Mouse (Mus musculus): ENCODE measurements around the gene Osgep. TPM values are rescaled to one million over a fixed set of nuclear protein-coding genes. Genes with fewer than 3 reads are reported as not detected.
"Not testable (repeated sequence)": the region's sequence is repeated elsewhere in the genome, so short reads cannot be mapped to it uniquely, and the experiment has no call there.

Osgep gene
- polyA plus RNA-seq, 1 experiment from 2014 or later, result 122 TPM

GRCm38 (mm10) chr14:50868656-50869055 is 56.0 kb downstream of the Osgep start:
- WGBS, result 89% methylated on average over 5 of the region's 5 CpGs
- no peak for ATAC-seq (ENCODE audit: low FRiP score)
- Histone ChIP-seq H3K4me3 (no peak overlapping the region), H3K4me1 (peaks cover 4% of the 10 kb centered on the region; the same call in 1 of the 2 replicates), H3K4me2 (replicated peaks) (no peak overlapping the region), H3K9me3 (replicated peaks) (no peaks in the 10 kb centered on the region), H3K9ac (no peak overlapping the region), H3K36me3 (no peaks in the 10 kb centered on the region), H3K27me3 (no peaks in the 10 kb centered on the region), H3K27ac (no peak overlapping the region)

- Histone ChIP-seq H3K27me3 (no peaks in the 10 kb centered on the region), H3K9me3 (replicated peaks) (no peaks in the 10 kb centered on the region), H3K27ac (no peak overlapping the region), H3K36me3 (no peaks in the 10 kb centered on the region), H3K4me2 (replicated peaks) (no peak overlapping the region), H3K9ac (no peak overlapping the region), H3K4me3 (no peak overlapping the region), H3K4me1 (peaks cover 4% of the 10 kb centered on the region; the same call in 1 of the 2 replicates)
- no peak for ATAC-seq (ENCODE audit: low FRiP score)
- WGBS, result 81% methylated on average over 4 of the region's 4 CpGs
Measured at GRCm38 (mm10) chr14:50868211-50868610, 56.5 kb downstream of the Osgep start.

GRCm38 (mm10) chr14:50866966-50867365 is 57.7 kb downstream of the Osgep start:
- Histone ChIP-seq H3K4me1 (peaks cover 4% of the 10 kb centered on the region; the same call in 1 of the 2 replicates), H3K27ac (no peak overlapping the region), H3K4me2 (replicated peaks) (no peak overlapping the region), H3K9me3 (replicated peaks) (no peaks in the 10 kb centered on the region), H3K9ac (no peak overlapping the region), H3K36me3 (no peaks in the 10 kb centered on the region), H3K27me3 (no peaks in the 10 kb centered on the region), H3K4me3 (no peak overlapping the region)
- ATAC-seq (ENCODE audit: low FRiP score), result no peak
- WGBS, result 95% methylated on average over 3 of the region's 3 CpGs

GRCm38 (mm10) chr14:50865005-50865404 is 59.7 kb downstream of the Osgep start:
- not testable (repeated sequence) for H3K4me2 ChIP-seq (replicated peaks); H3K4me1 ChIP-seq; H3K9me3 ChIP-seq (replicated peaks); H3K27me3 ChIP-seq; ATAC-seq (ENCODE audit: low FRiP score); H3K36me3 ChIP-seq; H3K9ac ChIP-seq; H3K4me3 ChIP-seq; H3K27ac ChIP-seq

GRCm38 (mm10) chr14:50862641-50863040 is 62.1 kb downstream of the Osgep start:
- Histone ChIP-seq H3K36me3 (peaks cover 7% of the 10 kb centered on the region; the same call in 1 of the 2 replicates), H3K4me2 (replicated peaks) (no peak overlapping the region), H3K27ac (no peak overlapping the region), H3K9me3 (replicated peaks) (no peaks in the 10 kb centered on the region), H3K4me1 (no peaks in the 10 kb centered on the region), H3K27me3 (no peaks in the 10 kb centered on the region), H3K4me3 (no peak overlapping the region), H3K9ac (no peak overlapping the region)
- ATAC-seq (ENCODE audit: low FRiP score), result no peak
- WGBS, result 91% methylated on average over 10 of the region's 10 CpGs

Other genes starting within 250 kb of the Osgep start
- gene Olfr747, start 231.7 kb downstream of the Osgep start, polyA plus RNA-seq (2016; fragmentation: Nextera tagmentation; extraction: Ambion mirVana), result not detected in 2 replicates
- not detected in 2 replicates for gene Olfr748, start 217.5 kb downstream of the Osgep start, polyA plus RNA-seq (2016; fragmentation: Nextera tagmentation; extraction: Ambion mirVana)
- gene Olfr749, start 179.8 kb downstream of the Osgep start, polyA plus RNA-seq (2016; fragmentation: Nextera tagmentation; extraction: Ambion mirVana), result not detected in 2 replicates
- gene Ttc5, start 139.4 kb downstream of the Osgep start, polyA plus RNA-seq (2016; fragmentation: Nextera tagmentation; extraction: Ambion mirVana), result 97.7 and 105 TPM in 2 replicates
- gene Ccnb1ip1, start 117.2 kb downstream of the Osgep start, polyA plus RNA-seq (2016; fragmentation: Nextera tagmentation; extraction: Ambion mirVana), result 0.46 TPM in 1 of 2 replicates, not detected in the other
- gene Parp2, start 117.1 kb downstream of the Osgep start, polyA plus RNA-seq (2016; fragmentation: Nextera tagmentation; extraction: Ambion mirVana), result 50.8 and 50.9 TPM in 2 replicates
- gene Tep1, start 54.3 kb downstream of the Osgep start, polyA plus RNA-seq (2016; fragmentation: Nextera tagmentation; extraction: Ambion mirVana), result 6.3 and 6.7 TPM in 2 replicates
- gene Klhl33, start 27.4 kb downstream of the Osgep start, polyA plus RNA-seq (2016; fragmentation: Nextera tagmentation; extraction: Ambion mirVana), result 0.39 and 0.51 TPM in 2 replicates
- gene Apex1, start 75 bp upstream of the Osgep start, polyA plus RNA-seq (2016; fragmentation: Nextera tagmentation; extraction: Ambion mirVana), result 246 and 257 TPM in 2 replicates
- gene Pip4p1, start 6.0 kb upstream of the Osgep start, polyA plus RNA-seq (2016; fragmentation: Nextera tagmentation; extraction: Ambion mirVana), result 71.8 and 79.8 TPM in 2 replicates
- 38.2 and 39.5 TPM in 2 replicates for gene Pnp, start 6.2 kb upstream of the Osgep start, polyA plus RNA-seq (2016; fragmentation: Nextera tagmentation; extraction: Ambion mirVana)
- not detected in 2 replicates for gene Gm49342, start 19.6 kb upstream of the Osgep start, polyA plus RNA-seq (2016; fragmentation: Nextera tagmentation; extraction: Ambion mirVana)
- gene Pnp2, start 31.1 kb upstream of the Osgep start, polyA plus RNA-seq (2016; fragmentation: Nextera tagmentation; extraction: Ambion mirVana), result 0.50 and 0.59 TPM in 2 replicates
- not detected in 2 replicates for gene Rnase10, start 82.9 kb upstream of the Osgep start, polyA plus RNA-seq (2016; fragmentation: Nextera tagmentation; extraction: Ambion mirVana)
- gene Rnase9, start 117.0 kb upstream of the Osgep start, polyA plus RNA-seq (2016; fragmentation: Nextera tagmentation; extraction: Ambion mirVana), result not detected in 2 replicates
- gene Rnase11, start 125.3 kb upstream of the Osgep start, polyA plus RNA-seq (2016; fragmentation: Nextera tagmentation; extraction: Ambion mirVana), result not detected in 2 replicates
- not detected in 2 replicates for gene Rnase12, start 132.8 kb upstream of the Osgep start, polyA plus RNA-seq (2016; fragmentation: Nextera tagmentation; extraction: Ambion mirVana)
- gene Olfr750, start 149.5 kb upstream of the Osgep start, polyA plus RNA-seq (2016; fragmentation: Nextera tagmentation; extraction: Ambion mirVana), result not detected in 2 replicates
- 17.8 and 18.7 TPM in 2 replicates for gene Rnase4, start 166.2 kb upstream of the Osgep start, polyA plus RNA-seq (2016; fragmentation: Nextera tagmentation; extraction: Ambion mirVana)
- 3.7 and 4.4 TPM in 2 replicates for gene Ang, start 166.3 kb upstream of the Osgep start, polyA plus RNA-seq (2016; fragmentation: Nextera tagmentation; extraction: Ambion mirVana)
- gene Eddm3b, start 189.5 kb upstream of the Osgep start, polyA plus RNA-seq (2016; fragmentation: Nextera tagmentation; extraction: Ambion mirVana), result not detected in 2 replicates
- gene Rnase6, start 199.0 kb upstream of the Osgep start, polyA plus RNA-seq (2016; fragmentation: Nextera tagmentation; extraction: Ambion mirVana), result 0.46 TPM in 1 of 2 replicates, not detected in the other
- 0.72 TPM in 1 of 2 replicates, not detected in the other for gene Rnase1, start 221.9 kb upstream of the Osgep start, polyA plus RNA-seq (2016; fragmentation: Nextera tagmentation; extraction: Ambion mirVana)
- not detected in 2 replicates for gene Rnase2b, start 237.4 kb upstream of the Osgep start, polyA plus RNA-seq (2016; fragmentation: Nextera tagmentation; extraction: Ambion mirVana)

All from hindbrain, embryonic 12.5 days (tissue).